Mouse (Mus musculus): ENCODE data around the gene Lrrc23. TPM values are rescaled to one million over a fixed set of nuclear protein-coding genes. Genes with fewer than 3 reads are reported as not detected.

Gene Lrrc23
- total RNA-seq, 2 experiments from 2014 or later, result 0.98 TPM; not detected in 1

DNA sequence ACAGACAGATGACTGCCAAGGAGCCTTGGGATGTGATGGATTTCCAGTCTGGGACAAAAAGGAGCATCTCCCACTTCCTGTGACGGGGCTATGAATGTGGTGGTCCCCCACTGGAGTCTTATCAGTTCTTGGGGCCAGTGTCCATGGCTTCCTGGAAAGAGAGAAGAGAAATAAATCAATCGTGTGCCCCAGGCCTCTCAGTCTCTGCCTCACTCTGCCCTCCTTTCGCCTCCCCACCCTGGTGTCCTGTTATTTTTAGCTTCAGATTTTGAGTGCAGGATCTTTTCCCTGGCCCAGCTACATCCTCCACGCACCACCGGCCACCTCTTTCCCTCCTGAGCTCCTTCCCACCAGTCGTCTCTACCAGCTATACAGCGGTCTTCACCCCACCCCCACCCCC is 9.5 kb downstream of the Lrrc23 start:
- ATAC-seq (replicated peaks; ENCODE audit: poor library complexity, severe bottlenecking), result no peak

DNA sequence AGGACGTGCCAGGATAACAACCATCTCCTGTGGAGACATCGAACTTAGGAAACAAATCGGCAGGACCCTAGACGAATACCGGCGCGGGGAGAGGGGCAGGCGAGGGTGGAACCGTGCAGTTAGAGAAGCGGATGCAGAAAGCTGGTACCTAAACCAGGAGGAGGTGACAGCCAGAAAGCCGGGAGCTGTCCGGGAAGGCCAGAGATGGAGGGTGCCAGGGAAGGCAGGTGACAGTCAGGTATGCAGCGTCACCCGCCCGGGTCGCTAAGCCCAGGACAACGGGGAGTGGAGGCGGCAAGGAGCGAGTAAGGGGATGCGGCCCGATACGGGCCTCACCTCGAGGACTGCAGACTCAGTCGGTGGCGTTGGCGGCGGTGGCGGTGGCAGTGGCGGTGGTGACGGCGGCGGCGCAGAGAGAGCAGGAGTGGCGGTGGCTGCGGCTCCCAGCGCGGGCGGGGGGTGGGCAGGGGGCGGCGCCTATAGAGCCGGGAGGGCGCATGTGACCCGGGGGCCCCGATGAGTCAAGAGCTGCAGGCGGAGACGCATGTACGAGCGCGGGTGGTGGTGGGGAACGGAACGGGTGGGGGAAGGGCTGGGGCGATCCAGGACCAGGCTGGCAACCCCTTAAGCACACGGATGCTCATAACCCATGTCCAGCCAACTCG is 10.3 kb downstream of the Lrrc23 start, which contains the start of gene Eno2:
Gene Eno2, minus strand, starts transcription at position 573 of the 665 bp plus-strand sequence.
- ATAC-seq (replicated peaks; ENCODE audit: poor library complexity, severe bottlenecking), result peak; percentile 74

DNA sequence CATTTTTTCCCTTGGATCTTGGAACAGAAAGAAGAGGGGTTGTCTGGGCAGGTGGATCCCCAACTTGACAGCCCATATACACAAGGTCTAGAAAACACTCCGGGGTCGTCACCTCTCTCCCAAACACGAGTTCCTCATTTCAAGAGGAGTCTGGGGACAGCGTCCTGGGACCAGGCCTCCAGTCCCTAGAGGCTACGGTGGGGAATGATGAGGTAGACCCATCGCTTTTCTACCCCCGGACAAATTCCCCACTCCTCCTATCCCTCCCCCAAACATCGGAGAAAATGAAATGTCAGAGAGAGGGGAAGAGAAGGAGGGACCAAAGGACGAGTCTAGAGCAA is 10.9 kb downstream of the Lrrc23 start:
- ATAC-seq (replicated peaks; ENCODE audit: poor library complexity, severe bottlenecking), result peak; percentile 50

DNA sequence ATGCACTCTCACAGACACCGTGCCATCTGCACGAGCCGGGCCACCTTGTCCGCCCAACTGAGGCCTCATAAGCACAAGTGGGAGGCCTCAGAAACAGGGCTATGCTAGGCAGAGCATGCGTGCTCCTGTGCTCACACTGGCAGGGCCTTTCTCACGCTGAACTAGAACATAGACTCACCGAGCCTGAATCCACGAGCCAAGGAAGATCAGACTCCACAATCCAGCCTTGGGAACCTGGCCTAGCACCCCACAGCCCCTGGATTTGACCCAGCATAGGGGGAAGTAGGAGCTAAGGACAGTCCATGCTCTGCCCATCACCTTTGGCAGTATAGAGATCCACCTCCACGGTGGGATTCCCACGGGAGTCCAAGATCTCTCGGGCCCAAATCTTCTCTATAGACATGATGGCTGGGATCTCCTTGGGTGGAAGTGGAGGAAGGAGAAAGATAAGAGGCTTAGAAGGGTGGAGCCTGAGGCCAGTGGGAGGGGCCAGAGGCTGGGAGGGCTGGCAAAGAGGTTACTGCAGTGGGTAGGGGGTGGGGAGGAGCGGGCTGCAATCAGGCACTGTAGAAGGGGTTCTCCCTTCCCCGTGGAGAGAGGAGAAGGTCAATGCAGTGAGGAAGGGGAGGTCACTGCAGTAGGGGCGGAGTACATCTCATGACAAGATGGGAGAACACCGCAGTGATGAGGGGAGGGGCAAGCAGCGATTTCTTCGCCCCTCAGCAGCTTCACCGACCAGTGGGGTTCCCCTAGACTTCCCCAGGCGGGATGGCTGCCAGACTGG is 11.4 kb downstream of the Lrrc23 start:
- peak; percentile 28 for ATAC-seq (replicated peaks; ENCODE audit: poor library complexity, severe bottlenecking)

DNA sequence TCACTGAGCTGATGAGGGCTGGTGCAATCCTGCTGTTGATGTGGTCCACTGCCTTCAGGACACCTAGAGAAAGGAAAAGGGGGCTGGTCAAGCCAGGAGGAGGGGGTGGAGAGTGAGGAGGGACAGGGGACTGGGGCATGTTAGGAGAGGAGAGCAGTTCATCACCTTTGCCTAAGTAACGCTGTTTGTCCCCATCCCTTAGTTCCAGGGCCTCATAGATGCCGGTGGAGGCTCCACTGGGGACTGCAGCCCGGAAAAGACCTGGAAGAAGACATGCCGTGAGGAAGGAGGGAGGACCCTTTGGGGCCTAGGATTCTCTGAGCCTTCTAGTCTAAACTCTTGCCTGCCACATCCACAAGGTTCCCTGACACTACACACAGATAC is 12.0 kb downstream of the Lrrc23 start:
- no peak for ATAC-seq (replicated peaks; ENCODE audit: poor library complexity, severe bottlenecking)

DNA sequence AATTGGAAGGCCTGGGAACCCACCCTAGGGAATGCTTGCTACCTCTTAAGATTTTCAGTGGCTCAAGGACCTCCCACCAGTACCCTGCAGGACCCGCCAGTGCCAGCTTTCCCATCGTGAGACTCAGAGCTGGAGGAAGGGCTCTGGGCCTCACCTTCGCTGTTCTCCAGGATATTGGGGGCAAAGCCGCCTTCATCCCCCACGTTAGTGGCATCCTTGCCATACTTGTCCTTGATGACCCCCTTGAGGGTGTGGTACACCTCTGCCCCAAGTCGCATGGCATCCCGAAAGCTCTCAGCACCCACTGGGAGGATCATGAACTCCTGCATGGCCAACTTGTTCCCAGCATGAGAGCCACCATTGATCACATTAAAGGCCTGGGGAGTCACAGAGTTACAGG is 13.6 kb downstream of the Lrrc23 start:
- no peak for ATAC-seq (replicated peaks; ENCODE audit: poor library complexity, severe bottlenecking)

DNA sequence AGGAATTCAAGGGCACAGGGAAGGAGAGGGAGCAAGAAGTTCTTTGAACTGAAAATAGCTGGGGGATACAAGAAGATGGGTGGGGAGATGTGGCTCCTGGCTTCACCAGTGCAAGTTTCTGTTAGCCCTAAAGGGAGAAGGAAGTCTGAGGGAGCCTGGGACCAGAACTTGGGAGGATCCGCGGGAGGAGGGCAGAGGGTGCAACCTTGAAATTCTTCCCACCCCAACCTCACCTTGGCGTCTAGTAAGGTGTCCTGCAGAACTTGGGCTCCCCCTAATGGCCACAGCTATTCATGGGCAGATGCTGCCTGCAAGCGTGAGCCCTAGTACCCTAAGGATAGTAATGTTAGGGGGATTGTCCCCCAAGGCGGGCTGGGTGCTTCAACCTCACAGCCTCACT is 20.3 kb downstream of the Lrrc23 start:
- ATAC-seq (replicated peaks; ENCODE audit: poor library complexity, severe bottlenecking), result peak; percentile 87

DNA sequence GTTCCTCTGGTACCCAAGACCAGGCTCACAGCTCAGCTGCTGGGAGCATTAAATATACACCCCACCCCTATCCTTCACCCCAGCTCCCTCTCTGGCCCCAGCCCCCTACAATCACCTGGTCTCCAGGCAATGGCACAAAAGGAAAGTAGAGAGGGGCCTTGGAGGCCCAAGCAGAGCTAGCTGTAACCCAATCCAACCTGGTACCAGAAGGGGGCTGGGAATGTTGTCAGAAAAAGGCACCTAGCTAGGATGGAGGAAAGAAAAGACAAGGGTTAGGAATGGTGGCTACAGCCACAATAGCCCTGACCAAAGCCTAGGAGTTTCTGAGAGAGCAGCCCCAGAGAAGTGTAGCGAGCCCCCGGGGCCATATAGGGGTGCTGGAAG is 20.7 kb downstream of the Lrrc23 start:
- no peak for ATAC-seq (replicated peaks; ENCODE audit: poor library complexity, severe bottlenecking)

DNA sequence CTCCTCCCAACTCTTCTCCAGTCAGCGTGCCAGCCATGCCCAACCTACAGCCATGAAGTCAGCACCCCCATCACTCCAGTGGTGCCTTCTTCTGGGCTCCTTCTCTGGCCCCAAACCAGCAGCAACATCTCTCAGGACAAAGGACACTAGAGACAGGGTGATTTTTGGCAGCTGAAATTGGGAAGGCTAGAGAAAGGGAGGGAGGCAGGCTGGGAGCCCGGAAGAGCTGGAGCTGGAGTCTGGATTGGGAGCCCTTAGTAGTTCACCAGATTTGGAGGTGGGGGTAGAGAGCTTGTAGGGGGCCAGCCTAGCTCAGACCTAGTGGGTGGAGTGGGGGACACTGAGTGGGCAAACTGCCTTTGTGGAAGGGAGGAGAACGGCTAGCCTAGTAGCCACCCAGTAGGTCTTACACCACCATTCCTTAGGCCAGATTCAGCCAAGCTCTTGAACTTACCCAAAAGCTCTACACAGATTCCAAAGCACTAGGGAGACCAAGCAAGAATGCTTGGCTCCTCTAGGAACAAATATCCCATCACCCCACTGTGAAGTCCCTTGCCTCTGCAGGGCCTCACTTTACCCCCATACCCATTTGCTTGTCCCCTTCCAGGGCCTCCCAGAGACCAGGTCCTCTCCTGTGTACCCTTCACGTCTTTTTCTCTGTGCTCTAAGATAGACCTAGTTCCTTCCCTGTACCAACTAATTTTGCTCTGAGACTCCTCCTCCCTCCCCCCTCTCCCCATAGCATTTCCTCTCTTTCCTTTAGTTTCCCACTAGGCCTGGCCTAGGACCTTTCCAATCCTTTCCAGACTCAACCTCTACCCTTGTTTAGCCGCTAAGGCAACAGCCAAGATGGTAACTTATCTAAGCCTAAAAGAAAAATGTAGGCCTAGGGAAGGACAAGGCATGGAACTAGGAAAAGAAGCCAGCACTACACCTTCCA is 21.3 kb downstream of the Lrrc23 start:
- ATAC-seq (replicated peaks; ENCODE audit: poor library complexity, severe bottlenecking), result no peak

DNA sequence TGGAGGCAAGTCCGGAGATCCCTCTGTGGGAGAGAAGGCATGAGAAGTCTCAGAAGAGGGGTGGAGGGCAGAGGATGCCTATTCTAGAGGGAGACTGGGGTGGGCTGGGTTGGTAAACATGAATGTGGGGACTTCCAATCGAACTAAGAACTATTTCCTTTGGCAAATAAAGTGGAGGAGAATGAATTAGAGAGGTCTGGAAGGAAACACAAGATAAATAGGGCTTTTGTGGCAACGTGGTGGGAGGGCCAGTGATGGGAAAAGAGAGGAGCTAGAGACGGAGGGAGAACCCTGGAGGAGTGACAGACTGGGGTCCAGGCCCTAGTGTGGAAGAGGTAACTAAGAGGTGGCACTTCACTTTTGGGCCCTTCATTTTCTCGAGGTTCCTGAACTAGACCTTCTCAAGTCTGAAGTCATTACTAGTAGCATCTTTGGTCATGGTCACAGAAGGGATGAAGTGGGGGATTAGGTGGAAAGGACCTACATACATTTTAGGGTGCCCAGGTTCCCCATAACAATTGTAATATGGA is 22.1 kb downstream of the Lrrc23 start:
- ATAC-seq (replicated peaks; ENCODE audit: poor library complexity, severe bottlenecking), result no peak

DNA sequence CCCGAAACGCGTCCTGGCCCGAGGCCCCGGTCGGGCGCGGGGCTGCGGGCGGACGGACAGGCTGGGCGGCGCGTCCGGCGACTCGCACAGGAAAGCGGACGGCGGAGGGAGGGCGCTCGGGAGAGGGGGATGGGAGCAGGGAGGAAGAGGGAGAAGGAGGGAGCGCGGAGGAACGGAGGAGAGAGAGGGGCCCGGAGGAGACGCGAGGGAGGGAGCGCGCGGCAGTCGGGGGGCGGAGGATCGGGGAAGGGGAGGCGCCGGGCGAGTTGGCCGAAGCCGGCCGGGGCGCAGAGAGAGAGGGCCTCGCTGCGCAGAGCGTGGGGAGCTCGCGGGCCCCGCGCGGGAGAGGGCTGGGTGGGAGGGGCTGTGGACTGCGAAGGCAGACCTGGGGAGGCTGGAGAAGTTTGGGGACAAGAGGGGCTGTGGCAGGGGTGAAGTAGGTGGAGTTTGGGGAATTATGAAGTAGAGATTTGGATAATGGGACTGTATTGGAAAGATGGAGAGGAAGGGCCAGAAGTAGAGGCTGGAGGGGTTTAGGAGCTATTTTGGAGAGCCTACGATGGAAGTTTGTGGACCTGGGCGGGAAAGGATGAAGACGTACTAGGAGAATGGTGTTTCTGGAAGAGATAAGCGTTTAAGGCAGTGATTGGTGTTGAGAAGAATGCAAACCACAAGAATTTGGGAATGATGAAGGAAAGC is 22.7 kb downstream of the Lrrc23 start:
- peak; percentile 47 for ATAC-seq (replicated peaks; ENCODE audit: poor library complexity, severe bottlenecking)

DNA sequence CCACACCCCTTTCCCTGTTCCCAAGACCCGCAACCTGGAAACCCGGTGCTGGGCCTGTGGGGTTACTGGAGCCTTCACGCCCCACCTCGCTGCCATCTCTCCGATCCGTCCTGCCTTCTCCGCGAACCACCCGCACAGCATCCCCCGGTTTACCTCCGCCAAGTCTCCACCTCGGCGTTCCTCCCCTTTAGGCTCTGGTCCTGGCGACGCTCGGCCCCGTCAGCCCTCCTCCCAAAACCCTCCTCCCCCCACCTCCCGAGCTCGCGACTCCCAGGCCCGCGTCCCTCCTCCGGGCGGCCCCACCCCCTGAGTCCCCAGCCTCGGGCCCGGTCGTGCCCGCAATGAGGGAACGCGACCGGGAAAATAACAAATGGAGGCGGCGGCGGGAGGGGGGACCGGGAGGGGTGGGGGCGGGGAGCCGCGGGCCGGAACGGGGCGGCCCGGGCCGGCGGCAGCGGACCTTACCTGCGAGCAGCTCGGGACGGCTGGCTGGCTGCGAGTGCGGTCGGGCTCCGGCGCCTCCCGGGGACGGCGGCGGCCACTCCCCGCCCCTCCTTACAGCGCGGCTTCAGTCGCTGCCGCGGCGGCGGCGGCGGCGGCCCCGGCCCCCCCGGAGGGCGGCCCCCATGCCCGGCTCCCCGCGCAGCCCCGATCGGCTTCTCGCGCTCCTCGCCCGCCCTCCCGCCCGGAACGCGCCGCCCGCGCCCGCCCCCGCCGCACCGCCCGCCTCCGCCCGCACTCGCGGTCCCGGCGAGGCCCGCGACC is 23.5 kb downstream of the Lrrc23 start, which contains the start of the genes Gm45234 and Atn1:
Gene Gm45234, minus strand, starts transcription at position 191 of the 765 bp plus-strand sequence.
Gene Atn1, minus strand, starts transcription at position 694 of the 765 bp plus-strand sequence.
- peak; percentile 47 for ATAC-seq (replicated peaks; ENCODE audit: poor library complexity, severe bottlenecking)

DNA sequence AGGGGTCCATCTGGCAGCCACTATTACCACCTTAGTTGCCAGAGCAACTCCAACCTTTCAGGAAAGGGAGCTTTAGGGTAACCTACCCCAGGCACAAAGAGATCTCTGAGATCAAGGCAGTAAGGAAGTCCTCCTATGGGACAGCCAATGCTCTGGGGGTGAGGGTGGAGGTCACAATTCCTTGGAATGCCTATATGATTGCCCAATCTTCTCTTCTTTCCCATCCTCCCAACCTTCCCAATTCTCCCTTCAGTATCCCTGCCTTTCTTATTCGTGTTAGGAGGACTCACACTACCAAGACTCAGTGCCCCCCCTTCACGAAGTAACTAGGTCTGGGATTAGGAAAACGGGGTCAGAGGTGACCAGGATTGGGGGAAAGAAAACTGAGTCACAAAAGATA is 24.2 kb downstream of the Lrrc23 start:
- ATAC-seq (replicated peaks; ENCODE audit: poor library complexity, severe bottlenecking), result no peak

DNA sequence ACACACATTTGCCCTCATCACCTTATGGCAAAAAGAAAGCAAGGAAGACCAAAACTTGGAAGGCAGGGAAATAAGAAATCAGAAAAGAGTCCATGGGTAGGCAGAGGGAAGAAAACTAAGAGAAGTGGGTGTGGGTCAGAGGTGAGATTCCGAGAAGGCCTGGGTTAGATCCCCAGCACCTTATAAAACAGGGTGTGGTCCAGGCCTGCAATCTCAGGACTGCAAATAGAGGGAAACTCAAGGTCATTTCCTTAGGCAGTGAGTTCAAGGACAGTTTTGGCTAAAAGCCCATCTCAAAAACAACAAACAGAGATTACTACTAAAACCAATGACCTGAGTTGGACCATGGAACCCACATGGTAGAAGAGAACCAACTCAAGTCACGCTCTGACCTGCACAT is 25.7 kb downstream of the Lrrc23 start:
- ATAC-seq (replicated peaks; ENCODE audit: poor library complexity, severe bottlenecking), result no peak

DNA sequence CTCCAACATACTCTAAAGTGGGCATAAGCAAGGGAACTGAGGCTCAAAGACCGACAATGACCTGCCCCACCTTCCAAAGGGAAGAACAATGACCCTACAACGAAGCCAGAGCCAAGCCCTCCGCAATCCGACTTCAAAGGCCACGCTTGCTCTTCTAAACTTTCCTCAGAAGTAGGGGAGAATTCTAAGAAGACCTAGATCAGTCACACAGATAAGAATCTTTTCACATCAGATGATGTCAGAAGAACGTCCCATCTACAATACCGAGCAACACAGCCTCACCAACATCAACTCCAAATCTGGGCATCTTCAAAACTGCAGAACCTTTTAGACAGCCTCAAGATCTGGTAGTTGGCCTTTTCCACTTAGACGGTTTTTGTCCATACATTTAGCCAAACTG is 29.1 kb downstream of the Lrrc23 start:
- ATAC-seq (replicated peaks; ENCODE audit: poor library complexity, severe bottlenecking), result no peak

DNA sequence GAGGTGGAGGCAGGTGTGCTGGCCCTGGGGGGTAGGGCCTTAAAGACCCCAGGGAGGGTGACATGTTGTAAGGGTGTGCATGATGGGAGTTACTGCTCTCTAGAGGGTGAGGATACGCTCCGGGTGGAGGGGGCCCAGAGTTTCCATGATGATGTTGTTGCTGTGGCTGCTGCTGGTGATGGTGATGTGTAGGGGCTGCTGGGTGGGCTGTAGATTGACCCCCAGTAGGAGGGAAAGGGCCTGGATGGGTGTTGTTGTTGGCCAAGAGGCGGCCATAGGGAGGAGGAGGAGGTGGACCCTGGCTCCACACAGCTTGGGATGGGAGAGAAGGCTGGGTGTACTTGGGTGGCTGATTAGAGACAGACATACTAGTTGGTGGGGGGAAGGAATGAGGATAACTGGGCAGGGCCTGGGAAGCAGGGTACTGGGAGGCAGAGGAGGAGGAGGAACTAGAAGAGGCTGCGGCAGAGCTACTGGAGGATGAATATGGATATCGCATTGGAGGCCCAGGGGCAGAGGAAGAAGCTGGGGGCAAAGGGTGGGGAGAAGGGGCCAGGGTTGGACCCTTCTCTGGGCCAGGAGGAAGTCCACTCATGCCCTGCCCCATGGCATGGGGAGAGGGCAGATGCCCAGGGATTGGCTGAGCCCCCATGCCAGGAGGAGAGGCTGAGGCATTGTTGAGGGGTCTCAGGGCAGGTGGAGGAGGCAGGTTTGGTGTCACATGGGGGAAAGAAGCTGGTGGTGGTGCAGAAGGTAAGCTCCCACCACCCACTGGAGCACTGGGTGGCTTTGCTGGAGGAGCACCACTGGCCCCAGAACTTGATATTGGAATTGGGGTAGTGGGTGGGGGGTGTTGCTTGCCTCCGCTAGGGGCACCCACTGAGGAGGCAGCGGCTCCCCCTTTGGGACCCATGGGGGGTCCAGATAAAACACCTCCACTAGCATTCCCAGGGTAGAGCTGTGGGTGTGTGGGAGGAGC is 32.6 kb downstream of the Lrrc23 start:
- ATAC-seq (replicated peaks; ENCODE audit: poor library complexity, severe bottlenecking), result no peak

DNA sequence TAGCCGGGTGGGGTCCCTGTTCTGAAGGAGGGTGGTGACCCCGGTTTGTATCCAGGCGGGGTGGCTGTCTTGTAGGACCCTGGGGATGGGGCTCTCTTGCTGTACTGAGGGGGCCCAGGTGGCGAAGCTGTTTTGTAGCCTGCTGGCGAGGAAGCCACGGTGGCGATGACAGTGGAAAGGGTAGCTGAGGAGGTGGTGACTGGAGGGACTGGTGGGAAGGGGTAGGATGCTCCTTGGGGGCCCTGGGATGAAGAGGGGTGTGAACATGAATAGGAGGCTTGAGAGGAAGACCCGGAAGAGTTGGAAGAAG is 33.3 kb downstream of the Lrrc23 start:
- ATAC-seq (replicated peaks; ENCODE audit: poor library complexity, severe bottlenecking), result no peak
